Mouse (Mus musculus) retina, postnatal 7 days (tissue): ENCODE measurements at regions not wholly inside any gene's neighbourhood (a gene's known extent, or its start where the extent isn't known, plus 50 kb on each side); places are given as distances from the start of the nearest gene placed in this dataset.

ENCODE experiments used
- DNase-seq: peaks from one replicate; pipeline ENCODE4 v3.0.0-alpha.2; 2012; ENCODE audit warnings: low read depth, low spot score

DNA sequence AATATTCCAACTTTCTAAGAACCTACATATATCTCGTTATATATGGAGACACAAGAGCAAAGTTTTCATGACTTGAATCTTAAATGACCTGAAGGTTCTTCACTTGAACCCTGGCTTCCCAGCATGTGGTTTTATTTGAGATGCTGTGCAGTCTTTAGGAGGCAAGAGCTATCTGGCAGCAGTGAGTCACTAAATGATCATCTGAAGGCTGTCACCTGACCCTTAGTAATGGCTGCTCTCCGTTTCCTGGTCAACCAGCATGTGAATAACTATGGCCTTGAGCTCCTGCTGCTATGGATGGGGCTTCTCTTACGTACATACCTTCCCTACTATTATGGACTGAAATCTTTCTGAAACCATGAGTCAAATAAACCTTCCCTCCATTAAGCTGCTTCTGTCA, 149.8 kb upstream of the Zpld1 start:
- DNase-seq, result no peak

DNA sequence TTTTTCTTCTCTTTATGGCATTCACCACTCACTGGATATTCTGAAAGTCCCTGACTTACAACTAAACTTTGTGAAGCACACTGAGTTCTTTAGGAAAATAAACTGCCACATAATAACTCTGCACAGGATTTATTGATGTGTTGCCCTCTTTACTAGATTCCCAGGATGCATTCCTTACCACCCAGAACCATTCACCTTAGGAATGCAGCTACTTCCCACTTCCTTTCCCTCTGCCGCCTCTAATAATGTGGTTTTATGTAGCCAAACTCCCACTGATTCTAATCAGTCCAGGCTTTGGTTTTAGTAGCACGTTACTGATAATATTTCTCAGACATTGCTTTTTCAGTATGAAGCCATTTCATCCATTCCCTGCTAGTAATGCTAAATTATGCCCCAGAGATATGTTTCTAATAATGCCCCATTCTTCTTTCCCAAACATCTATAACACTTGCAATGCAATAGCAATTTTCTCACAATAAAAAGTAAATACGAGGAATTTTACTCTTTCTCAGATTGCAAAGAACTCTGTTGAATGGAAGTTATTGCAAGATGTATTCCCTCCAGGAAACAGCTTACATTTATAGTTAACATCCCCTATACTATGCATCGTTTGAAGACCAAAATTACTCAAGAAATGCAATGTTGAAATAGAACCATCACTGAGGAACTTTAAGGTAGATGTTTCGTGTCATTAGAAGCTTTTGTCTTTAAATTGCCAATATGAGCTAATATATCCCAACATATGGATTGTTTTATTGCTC, 145.2 kb upstream of the Zpld1 start:
- no peak for DNase-seq

DNA sequence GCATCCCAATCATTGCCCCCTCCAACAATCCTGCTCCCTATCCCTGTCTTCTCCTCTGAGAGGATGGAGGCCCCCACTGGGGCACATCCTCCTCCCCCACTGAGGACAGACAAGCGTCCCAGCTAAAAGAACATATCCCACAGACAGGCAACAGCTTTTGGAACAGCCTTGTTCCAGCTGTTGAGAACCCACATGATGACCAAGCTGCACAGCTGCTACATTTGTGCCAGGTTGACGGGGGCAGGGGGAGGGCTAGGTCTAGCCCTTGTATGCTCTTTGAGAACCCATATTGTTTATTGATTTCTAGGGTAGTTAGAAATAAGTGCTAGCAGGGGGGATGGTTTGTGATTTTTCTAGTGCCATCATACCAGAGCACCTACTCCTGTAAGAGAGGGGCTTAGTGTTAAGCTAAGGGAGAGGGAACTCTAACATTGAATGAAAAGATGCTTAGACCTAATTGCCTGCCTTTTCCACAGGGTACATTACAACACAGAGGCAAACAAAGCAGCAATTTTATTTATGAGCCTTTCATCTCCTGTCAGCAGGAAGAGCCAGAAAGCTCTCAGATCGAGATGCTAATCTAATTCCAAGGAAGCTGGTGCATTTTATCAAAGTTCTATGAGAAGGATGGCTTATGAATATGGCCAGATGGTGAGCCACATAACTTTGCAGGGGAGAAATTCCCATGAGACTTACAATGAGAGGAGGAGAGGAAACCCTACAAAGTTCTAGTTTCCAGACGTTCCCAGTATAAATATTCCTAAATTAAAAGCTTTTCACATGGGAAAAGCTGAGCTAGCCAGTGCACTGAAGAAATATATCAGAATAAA, 137.6 kb upstream of the Zpld1 start:
- no peak for DNase-seq

DNA sequence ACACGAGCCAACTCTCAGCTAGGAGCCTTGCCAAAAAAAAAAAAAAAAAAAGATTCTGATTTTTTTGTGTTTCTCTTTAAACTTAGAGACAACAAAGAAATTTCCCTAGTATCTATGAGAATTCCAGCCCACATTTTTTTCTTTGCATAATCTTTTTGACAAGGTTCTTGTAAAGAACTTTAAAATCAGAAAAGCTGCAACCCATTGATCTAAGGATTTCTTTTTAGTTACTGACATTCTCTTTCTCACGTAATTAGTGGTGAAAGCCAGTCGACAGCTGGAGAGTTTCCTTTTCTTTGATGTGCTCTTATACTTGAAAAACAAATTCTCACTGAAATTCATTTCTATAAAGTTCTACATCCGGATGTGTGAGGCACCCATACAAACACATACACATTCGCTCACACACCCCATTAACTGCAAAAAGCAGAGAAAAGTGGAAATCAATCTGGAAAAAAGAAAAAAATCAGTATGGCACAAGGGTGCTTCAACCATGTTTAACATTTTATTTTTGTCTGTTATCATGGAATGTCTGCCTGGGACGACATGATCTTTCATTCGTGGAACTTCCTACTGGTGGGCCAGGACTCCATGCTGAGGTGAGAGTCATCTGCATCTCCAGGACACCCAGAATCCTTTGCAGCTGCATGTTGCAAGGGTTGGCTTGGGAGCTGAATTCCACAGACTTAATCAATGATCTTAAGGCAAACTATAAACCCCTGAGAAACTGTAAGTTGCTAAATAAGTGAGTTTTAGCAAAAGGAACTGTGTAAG, 124.0 kb upstream of the Zpld1 start:
- no peak for DNase-seq

DNA sequence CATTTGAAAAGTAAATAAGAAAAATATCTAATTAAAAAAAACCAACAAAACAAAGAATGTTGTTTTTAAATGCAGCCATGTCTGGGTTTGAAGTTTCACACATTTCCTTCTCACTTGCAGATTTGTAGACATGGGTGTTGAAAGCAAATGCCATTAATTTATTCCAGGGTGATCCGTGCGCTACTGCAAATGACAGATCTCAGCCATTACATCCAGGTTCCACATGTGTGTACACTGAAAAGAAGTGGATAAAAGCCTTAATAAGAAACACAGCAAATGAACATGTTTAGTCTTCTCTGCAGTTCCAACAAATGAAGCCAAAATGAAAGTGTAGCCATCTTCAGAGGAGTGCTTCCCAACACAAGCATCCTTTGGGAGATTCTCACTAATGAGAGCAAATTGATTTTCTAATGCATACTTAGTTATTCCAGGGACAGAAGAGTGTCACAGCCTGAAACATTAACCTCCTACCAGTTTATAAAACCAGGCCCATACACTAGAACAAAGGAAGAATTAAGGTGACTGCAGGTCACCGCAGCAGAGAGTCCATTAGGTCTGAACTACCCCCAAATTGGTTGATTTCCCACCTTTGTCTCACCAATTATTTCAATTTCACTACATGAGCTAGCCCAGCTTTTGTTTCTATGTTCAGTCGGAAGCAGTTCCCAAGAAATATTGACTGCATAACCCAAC, 123.2 kb upstream of the Zpld1 start:
- no peak for DNase-seq

DNA sequence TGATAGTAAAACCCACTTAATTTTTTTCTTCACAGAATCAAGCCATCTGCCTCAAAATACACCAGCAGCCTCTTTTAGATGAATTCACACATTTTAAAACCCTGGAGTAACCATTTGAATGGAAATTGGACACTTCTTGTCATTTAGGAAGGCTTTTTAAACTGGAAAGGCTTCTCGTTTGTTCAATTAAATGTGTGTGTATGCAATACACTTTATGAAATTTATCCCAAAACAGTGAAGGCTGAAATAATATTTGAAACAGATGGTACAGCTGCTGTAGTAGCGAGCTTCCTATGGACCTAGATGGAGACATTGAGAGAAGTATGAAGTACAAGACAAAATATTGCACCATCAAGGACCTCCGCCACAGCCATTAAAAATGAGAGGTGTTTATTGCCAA, 121.1 kb upstream of the Zpld1 start:
- DNase-seq, result no peak

DNA sequence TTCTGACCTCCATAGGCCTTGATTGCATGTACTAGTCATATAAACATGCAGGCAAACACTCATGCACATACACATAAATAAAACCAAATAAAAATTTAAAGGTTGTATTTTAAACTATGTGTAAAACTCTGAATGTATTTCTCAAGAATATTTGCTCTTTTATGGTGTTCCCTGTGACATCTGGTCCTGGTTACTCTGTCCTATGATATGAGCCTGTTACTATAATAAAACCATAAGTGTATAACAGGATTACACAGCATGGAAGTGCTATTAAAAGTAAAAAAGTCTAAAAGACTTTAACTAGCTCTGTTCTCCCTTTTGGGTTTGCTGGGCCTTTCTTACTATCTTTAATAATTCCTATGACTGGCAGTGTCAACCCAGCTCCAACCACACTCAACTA, 103.0 kb upstream of the Zpld1 start:
- no peak for DNase-seq

DNA sequence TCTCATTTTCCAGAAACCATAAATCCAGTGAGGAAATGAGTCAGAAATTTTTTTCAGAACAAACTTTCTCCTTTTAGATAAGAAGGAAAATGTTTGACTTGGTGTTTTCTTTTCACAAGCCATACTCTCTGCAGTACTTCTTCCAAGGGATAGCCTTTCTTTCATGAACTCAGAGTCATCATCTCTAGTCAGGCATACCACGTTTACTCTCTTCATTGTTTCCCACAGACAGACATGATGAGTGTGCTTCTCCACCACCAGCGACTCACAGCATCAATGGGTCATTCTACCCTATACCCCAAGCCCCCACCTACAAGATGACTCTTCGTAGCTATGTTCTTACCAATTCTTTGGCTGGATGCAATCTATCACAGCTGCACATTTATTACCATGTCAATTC, 97.1 kb upstream of the Zpld1 start:
- DNase-seq, result no peak

DNA sequence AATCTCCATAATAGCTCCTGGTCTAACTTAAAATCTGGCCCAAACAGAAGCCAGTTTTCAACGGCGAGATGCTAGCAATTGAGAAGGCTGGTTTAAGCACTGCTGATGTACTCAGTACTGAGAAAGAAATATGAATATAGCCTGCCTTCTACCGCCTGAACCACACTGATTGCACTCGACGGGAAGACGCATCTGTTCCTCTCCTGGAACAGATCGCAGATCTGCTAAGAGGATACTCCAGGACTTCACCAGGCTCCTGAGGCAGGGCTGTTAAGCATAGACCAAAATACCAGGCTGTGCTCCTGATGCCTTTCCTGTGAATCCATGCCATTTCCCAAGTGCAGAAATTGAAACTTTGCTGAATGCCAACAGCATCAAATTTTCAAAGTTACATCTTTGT, 92.6 kb upstream of the Zpld1 start:
- DNase-seq, result no peak

DNA sequence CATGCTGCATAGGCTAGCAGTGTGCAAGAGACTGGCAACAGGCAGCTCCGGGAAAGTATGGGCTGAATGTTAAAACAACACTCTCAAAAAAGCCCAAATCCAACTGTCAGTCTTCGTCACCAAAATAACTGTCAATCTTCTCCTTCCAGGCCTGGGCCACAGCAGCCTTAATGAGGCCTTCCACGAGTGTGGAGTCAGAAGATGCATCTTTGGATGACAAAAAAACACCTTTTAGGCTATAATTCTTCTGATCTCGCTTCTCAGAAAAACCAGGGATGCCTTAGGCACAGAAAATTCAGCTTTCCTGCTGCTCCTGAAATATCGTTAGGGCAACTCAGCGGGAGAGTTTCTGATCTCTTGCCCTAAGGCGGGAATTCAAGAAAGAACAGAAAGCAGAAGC, 82.2 kb upstream of the Zpld1 start:
- no peak for DNase-seq

DNA sequence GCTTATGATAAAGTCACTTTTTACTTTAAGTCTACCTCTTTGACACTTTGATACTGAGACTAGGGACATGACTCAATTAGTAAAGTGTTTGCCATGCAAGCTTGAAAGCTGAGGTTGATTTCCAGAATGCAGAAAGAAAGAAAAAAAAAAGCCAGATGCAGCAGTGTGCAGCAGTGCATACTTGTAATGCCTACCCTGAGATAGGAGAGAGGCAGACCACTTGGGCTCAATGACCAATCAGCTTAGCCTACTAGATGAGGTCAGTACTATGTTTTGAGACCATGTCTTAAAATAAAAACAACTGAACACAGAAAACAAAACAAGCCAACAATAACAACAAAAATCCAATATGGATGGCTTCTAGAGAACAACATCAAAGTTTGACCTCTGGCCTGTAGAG, 81.4 kb upstream of the Zpld1 start:
- DNase-seq, result no peak

DNA sequence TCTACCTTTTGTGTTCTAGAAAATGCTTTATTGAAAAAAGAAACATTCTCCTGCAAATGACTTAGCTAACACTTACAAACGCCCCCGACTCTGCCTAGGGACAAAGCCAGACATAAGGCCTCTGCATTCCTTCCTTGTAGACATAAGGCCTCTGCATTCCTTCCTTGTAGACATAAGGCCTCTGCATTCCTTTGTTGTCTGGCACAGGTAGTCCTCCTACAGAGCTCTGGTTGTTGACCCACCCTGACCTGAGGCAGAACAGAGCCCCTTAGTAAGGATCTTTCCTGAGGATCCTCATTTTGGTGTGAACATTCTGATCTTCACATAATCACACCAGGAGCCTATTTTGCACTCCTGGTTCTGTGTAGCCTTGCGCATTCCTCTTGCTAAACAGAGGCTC, 80.9 kb upstream of the Zpld1 start:
- no peak for DNase-seq

DNA sequence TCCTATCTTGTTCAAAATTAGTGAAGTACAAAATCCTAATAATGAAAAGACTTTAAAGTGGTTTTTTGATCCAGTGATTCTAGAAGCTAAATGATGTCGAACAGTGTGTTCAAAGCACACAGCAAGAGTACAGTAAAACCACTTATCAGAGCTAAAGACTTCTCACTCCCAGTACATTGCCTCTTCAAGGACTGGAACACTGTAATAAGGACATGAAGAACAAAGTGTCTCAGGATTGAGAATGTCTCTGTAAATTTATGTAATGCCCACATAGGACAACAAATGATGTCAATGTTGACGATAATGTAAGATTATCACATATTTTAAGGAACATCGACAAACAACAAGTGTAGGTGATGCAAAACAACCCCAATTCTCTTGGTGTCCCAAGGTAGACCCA, 78.1 kb upstream of the Zpld1 start:
- DNase-seq, result no peak

DNA sequence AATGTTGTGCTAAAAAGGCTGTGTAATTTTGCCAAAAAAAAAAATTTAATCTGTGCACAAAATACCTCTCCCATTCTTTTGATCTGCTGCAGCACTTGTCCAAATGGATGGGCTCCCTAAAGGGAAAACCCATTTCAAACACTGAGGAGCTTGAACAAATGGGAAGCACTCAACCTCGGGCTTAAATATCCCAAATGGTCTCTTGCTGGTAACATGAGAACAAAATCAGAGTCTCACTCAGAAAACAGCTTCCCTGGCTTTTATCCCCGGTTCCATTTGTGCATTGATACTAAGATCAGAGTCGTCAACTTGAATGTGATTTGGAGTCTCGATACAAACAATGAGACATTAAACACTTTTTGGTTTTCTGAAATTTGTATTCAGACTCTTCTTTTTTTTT, 59.9 kb upstream of the Zpld1 start:
- no peak for DNase-seq

DNA sequence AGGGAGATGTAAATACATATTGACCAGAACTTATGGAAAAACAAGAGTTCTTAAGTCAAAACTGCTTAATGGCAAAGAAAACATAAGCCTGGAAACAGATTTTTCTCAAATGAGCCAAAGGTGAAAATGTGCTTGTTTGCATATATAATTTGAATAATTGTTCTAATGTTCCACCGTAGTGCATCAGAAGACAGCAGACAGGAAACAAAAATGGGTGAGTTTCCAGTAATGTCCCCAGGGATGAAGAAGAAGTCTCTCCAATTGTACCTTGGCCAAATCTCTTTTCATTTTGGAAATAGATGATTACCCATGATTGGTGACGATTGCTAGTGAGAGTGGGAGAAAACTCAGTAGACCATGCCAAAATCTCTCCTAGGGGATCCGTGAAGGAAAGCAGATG, 58.3 kb upstream of the Zpld1 start:
- DNase-seq, result no peak
